Mouse (Mus musculus): ENCODE results near the gene Dhrs7b. TPM values are rescaled to one million over a fixed set of nuclear protein-coding genes. Genes with fewer than 3 reads are reported as not detected.
A peak's percentile ranks its signal among the peaks of the same experiment; 100 is the strongest.
"Not testable (repeated sequence)": the region's sequence is repeated elsewhere in the genome, so short reads cannot be mapped to it uniquely, and the experiment has no call there.

The Dhrs7b gene
- polyA plus RNA-seq, 1 experiment from 2014 or later: 42.7 TPM

DNA sequence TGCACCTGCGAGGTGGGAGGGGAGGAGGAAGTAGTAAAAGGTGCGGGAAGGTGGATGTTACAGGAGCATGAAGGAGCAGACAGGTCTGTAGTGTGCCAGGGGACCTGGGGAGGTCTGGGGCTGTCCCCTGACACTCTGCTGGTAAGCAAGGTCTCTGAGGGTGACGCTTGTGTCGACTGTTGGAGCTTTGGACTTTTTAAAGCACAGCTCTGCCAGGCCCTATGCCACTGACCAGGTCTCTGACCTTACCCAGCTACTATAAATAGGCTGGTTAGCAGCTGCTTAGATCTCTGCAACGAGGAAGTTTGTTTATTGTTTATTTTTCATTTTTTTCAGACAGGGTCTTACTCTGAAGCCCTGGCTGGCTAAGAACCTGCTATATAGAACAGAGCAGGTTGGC lies 15.0 kb downstream of the Dhrs7b start:
- Histone ChIP-seq H3K27ac (no peak overlapping the region), H3K4me2 (no peak overlapping the region), H3K4me1 (no peaks in the 10 kb centered on the region), H3K36me3 (peaks cover 3% of the 10 kb centered on the region; the same call in 1 of the 2 replicates), H3K9ac (no peak overlapping the region), H3K9me3 (no peaks in the 10 kb centered on the region), H3K4me3 (replicated peaks) (no peak overlapping the region), H3K27me3 (replicated peaks) (no peaks in the 10 kb centered on the region)
- no peak for ATAC-seq (ENCODE audit: insufficient read depth, low FRiP score, low read depth)
- WGBS: 90% methylated on average over 5 of the region's 5 CpGs

DNA sequence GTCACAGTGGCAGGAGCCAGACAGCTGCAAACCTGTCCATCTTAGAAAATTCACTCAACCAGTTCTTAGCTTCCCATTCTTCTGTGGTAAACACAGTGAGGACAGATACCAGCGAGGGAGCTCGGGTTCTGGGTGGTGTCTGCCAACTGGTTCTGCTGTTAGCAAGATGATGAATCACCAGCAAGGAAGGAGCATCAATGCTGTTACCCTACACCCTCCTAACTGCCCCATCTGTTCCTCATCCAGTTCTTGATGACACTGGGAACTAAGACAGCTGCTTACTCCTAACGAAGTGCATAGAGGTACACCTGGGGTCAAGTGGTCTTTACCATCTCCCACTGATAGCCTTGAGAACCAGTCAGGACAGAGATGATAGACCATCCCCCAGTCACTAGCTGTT lies 26.2 kb downstream of the Dhrs7b start:
- Histone ChIP-seq H3K27ac (no peak overlapping the region), H3K9me3 (no peaks in the 10 kb centered on the region), H3K36me3 (peaks cover 23% of the 10 kb centered on the region), H3K9ac (no peak overlapping the region), H3K4me3 (replicated peaks) (no peak overlapping the region), H3K27me3 (replicated peaks) (no peaks in the 10 kb centered on the region), H3K4me2 (no peak overlapping the region), H3K4me1 (no peaks in the 10 kb centered on the region)
- WGBS: 55% methylated on average over 3 of the region's 3 CpGs
- ATAC-seq (ENCODE audit: insufficient read depth, low FRiP score, low read depth): no peak

DNA sequence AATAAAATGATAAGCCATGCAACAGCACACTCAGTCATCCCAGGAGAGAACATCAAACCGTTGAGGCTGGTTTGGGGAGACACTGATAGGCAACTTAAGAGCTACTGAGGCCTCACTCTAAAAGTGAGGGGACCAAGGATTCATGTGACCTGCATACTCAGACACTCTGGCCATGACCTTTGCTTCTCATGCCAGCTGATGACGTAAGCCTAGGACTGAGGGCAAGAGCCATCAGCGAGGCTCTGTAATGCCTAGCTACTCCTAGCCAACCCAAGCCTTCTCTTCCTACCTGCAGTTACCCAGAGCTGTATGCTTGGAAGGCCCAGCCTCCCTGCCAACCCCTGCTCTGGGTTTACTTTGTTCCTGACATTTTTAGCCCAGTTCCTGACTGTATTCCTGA lies 31.6 kb downstream of the Dhrs7b start:
- Histone ChIP-seq H3K9ac (no peak overlapping the region), H3K4me3 (replicated peaks) (no peak overlapping the region), H3K27me3 (replicated peaks) (no peaks in the 10 kb centered on the region), H3K27ac (no peak overlapping the region), H3K36me3 (peaks cover 25% of the 10 kb centered on the region), H3K4me2 (no peak overlapping the region), H3K4me1 (no peaks in the 10 kb centered on the region), H3K9me3 (no peaks in the 10 kb centered on the region)
- WGBS: 84% methylated on average over 3 of the region's 3 CpGs
- no peak for ATAC-seq (ENCODE audit: insufficient read depth, low FRiP score, low read depth)

DNA sequence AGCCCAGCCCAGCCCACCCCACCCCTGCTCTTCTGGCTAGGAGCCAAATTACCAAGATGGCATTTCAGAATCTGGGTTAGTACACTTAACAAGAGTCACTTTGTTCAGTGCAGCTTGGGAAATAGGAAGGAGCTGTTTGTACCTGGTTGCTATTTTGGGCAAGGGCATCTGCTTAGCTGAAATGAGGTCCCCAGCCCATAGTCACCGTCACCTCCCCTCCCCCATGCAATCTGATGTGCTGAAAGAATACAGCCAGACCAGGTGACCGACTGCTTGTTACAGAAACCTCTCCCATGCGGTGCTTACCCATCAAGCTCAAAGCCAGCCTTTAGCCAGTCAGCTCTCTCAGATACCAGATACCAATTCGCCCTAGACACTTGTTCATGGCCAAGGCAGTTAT lies 32.8 kb downstream of the Dhrs7b start:
- Histone ChIP-seq H3K36me3 (peaks cover 25% of the 10 kb centered on the region), H3K27me3 (replicated peaks) (no peaks in the 10 kb centered on the region)

DNA sequence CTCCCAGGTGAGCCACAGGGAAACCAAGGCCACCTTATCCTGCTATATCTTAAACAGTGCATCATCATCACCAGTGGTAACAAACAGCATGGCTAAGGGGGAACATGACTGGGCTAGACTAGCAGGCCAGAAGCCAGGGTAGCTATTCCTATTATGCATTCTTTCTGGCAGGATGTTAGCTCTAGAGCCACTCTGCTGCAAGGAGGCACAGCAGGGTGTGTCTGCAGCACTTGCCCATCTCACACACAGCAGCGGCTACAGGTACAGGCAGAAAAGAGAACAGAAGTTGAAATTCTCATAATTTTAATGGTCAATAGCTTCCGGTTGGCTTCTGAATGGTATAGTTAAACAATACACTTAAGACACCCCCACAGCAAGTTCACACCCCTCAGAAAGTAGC lies 33.7 kb downstream of the Dhrs7b start:
- peaks cover 30% of the 10 kb centered on the region for H3K36me3 ChIP-seq
- no peaks in the 10 kb centered on the region for H3K4me1 ChIP-seq
- H3K9ac ChIP-seq: no peak overlapping the region
- no peak overlapping the region for H3K4me3 ChIP-seq (replicated peaks)
- no peaks in the 10 kb centered on the region for H3K9me3 ChIP-seq
- H3K4me2 ChIP-seq: no peak overlapping the region
- no peak for ATAC-seq (ENCODE audit: insufficient read depth, low FRiP score, low read depth)
- no peak overlapping the region for H3K27ac ChIP-seq
- no peaks in the 10 kb centered on the region for H3K27me3 ChIP-seq (replicated peaks)
- 91% methylated on average over 2 of the region's 2 CpGs for WGBS

More for the DNA sequence above, 32.8 kb downstream of the Dhrs7b start:
- Histone ChIP-seq H3K27ac (no peak overlapping the region), H3K9ac (no peak overlapping the region), H3K9me3 (no peaks in the 10 kb centered on the region), H3K4me3 (replicated peaks) (no peak overlapping the region), H3K4me2 (no peak overlapping the region), H3K4me1 (no peaks in the 10 kb centered on the region)
- ATAC-seq (ENCODE audit: insufficient read depth, low FRiP score, low read depth): no peak
- 77% methylated on average over 4 of the region's 4 CpGs for WGBS

DNA sequence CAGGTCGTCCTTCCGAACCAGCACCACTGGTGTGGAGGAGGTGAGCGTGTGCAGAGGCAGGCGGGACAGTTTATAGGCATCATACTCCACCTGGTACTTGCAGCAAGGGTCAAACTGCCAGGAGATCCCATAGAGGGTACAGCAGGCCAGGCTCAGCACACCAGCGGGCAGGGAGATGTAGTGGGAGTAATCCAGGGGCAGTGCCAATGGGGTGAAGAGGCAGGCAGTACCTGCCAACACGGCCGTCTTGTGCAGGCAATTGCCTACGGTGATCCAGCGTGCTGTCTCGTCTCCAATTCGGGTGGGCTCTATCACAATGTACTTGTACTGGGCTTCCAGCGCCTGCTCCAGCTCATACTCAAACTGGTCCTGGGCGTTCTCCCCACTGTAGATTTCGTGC lies 34.5 kb downstream of the Dhrs7b start:
- WGBS: 89% methylated on average over 14 of the region's 14 CpGs
- no peaks in the 10 kb centered on the region for H3K27me3 ChIP-seq (replicated peaks)
- H3K36me3 ChIP-seq: peaks cover 28% of the 10 kb centered on the region

DNA sequence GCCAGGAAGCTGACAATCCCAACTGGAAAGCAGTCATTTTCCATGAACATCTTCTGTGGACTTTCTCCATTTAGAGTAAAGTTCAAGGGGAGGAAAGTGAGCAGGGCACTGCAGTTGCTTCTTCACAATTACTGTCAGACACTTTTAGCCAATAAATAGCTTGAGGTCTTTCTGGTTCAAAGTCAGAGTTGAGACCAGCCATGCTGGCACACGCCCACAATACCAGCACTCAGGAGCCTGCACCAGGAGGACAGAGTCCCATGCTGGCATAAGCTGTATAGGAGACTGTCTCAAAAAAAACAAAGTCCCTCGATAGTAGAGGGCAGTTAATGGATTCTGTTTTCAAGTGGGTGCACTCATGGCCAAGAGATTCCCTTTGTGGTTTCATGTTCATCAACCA lies 35.6 kb downstream of the Dhrs7b start:
- ATAC-seq (ENCODE audit: insufficient read depth, low FRiP score, low read depth): no peak
- WGBS: 68% methylated on average over 2 of the region's 2 CpGs
- H3K27ac ChIP-seq: no peak overlapping the region
- no peak overlapping the region for H3K4me2 ChIP-seq
- no peak overlapping the region for H3K9ac ChIP-seq
- H3K4me3 ChIP-seq (replicated peaks): no peak overlapping the region
- H3K4me1 ChIP-seq: no peaks in the 10 kb centered on the region
- no peaks in the 10 kb centered on the region for H3K9me3 ChIP-seq
- no peaks in the 10 kb centered on the region for H3K27me3 ChIP-seq (replicated peaks)
- H3K36me3 ChIP-seq: peaks cover 26% of the 10 kb centered on the region

More for the DNA sequence above, 34.5 kb downstream of the Dhrs7b start:
- no peaks in the 10 kb centered on the region for H3K4me1 ChIP-seq
- no peak overlapping the region for H3K9ac ChIP-seq
- no peak overlapping the region for H3K4me3 ChIP-seq (replicated peaks)
- H3K9me3 ChIP-seq: no peaks in the 10 kb centered on the region
- no peak overlapping the region for H3K4me2 ChIP-seq
- ATAC-seq (ENCODE audit: insufficient read depth, low FRiP score, low read depth): no peak
- no peak overlapping the region for H3K27ac ChIP-seq

DNA sequence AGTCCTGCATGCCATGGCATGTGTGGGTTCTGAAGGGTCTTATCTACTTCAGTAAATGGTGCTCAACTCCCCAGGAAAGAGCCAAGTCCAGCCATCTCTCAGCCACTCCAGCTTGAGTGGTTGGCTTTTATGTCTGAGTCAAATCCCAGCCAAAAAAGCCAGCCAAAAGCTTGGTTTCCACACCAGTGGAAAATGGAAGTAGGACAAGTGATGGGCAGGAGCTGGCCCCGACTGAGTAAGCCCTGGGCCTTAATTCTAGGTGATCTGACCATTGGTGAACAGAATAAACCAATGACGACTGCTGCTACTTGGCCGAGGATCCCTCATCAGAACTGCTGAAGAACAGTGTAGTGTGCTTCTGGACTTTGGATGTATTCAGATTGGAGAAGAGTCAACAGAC lies 37.0 kb downstream of the Dhrs7b start:
- Histone ChIP-seq H3K4me1 (peaks cover 7% of the 10 kb centered on the region; the same call in 1 of the 2 replicates), H3K4me2 (no peak overlapping the region), H3K9ac (no peak overlapping the region), H3K27me3 (replicated peaks) (no peaks in the 10 kb centered on the region), H3K27ac (no peak overlapping the region), H3K4me3 (replicated peaks) (no peak overlapping the region), H3K9me3 (no peaks in the 10 kb centered on the region), H3K36me3 (peaks cover 14% of the 10 kb centered on the region)
- WGBS: 86% methylated on average over 3 of the region's 3 CpGs
- no peak for ATAC-seq (ENCODE audit: insufficient read depth, low FRiP score, low read depth)

DNA sequence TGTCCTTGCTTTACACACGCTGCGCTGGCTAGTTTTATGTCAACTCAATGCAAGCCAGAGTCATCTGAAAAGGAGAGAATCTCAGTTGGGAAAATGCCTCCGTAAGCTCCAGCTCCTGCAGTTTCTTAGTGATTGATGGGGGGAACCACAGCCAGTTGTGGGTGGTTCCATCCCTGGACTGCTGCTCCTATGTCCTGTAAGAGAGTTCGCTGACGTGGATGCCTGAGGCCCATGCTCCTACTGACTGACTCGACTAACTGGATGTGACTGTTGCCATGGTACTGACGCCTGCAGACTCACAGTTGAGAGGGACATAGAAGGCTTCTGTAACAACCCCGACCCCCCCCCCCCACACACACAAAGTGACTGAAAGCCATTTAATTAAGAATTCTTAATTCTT lies 37.5 kb downstream of the Dhrs7b start:
- no peak overlapping the region for H3K4me3 ChIP-seq (replicated peaks)
- no peak overlapping the region for H3K27ac ChIP-seq
- no peak for ATAC-seq (ENCODE audit: insufficient read depth, low FRiP score, low read depth)
- no peak overlapping the region for H3K4me2 ChIP-seq
- H3K9ac ChIP-seq: no peak overlapping the region
- no peaks in the 10 kb centered on the region for H3K27me3 ChIP-seq (replicated peaks)
- H3K4me1 ChIP-seq: peaks cover 11% of the 10 kb centered on the region; the same call in 1 of the 2 replicates
- WGBS: 60% methylated on average over 8 of the region's 8 CpGs
- no peaks in the 10 kb centered on the region for H3K9me3 ChIP-seq
- H3K36me3 ChIP-seq: peaks cover 14% of the 10 kb centered on the region

DNA sequence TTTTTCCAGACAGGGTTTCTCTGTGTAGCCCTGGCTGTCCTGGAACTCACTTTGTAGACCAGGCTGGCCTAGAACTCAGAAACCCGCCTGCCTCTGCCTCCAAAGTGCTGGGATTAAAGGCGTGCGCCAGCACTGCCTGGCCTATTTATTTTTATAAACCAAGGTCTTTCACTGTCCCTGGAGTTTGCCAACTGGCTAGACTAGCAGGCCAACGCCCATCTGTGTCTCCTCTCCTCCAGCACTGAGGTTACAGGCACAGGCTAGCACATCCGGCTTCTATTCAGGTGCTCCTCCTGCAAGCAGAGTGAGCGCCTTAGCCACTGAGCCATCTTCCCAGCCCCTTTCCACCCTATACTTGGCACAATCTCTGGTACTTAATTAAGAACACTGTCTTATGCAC lies 39.0 kb downstream of the Dhrs7b start:
- 92% methylated on average over 6 of the region's 6 CpGs for WGBS
- H3K9me3 ChIP-seq; ATAC-seq (ENCODE audit: insufficient read depth, low FRiP score, low read depth); H3K27ac ChIP-seq; H3K27me3 ChIP-seq (replicated peaks); H3K9ac ChIP-seq; H3K4me3 ChIP-seq (replicated peaks); H3K4me2 ChIP-seq; H3K36me3 ChIP-seq: not testable (repeated sequence)
- H3K4me1 ChIP-seq: peaks cover 20% of the 10 kb centered on the region

DNA sequence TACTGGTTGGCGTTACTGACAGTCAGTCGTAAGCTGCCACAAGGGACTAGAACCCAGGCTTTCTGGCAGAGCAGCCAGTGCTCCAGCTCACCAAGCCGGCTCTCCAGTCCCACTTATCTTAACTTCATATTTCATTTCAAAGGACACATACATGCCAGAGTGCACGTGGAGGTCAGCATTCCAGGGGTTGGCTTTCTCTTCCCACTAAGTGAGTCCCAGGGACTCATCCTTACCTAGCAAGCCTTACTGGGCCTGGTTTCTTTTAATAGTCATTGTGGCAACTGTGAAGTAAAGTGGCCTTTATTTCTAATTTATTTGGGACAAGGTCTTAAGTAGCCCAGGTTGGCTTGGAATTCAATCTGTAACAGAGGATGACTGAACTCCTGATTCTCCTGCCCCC lies 41.0 kb downstream of the Dhrs7b start:
- 37% methylated on average over 4 of the region's 4 CpGs for WGBS
- H3K4me1 ChIP-seq: peaks cover 35% of the 10 kb centered on the region
- no peak overlapping the region for H3K9ac ChIP-seq
- no peaks in the 10 kb centered on the region for H3K27me3 ChIP-seq (replicated peaks)
- peaks cover 5% of the 10 kb centered on the region; the same call in 1 of the 2 replicates for H3K36me3 ChIP-seq
- ATAC-seq (ENCODE audit: insufficient read depth, low FRiP score, low read depth): no peak
- H3K4me3 ChIP-seq (replicated peaks): no peak overlapping the region
- H3K27ac ChIP-seq: no peak overlapping the region
- H3K4me2 ChIP-seq: no peak overlapping the region
- H3K9me3 ChIP-seq: no peaks in the 10 kb centered on the region

DNA sequence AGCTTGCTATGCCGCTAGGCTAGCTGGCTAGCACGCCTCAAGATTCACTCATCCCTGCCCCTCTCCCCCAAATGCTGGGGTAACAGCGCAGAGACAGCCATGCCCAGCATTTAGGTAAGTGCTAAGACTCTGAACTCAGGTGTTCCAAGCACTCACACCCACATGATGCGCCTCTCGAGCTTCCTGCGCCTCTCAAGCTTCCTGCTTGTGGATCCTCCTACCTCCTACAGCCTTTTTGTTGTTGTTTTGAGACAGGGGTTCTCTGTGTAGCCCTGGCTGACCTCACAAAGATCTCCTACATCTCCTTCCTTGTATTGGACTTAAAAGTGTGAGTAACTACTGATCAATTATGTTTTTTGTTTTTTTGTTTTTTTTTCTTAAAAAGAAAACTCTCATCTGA lies 42.7 kb downstream of the Dhrs7b start:
- H3K4me1 ChIP-seq: peaks cover 48% of the 10 kb centered on the region
- H3K4me2 ChIP-seq: no peak overlapping the region

DNA sequence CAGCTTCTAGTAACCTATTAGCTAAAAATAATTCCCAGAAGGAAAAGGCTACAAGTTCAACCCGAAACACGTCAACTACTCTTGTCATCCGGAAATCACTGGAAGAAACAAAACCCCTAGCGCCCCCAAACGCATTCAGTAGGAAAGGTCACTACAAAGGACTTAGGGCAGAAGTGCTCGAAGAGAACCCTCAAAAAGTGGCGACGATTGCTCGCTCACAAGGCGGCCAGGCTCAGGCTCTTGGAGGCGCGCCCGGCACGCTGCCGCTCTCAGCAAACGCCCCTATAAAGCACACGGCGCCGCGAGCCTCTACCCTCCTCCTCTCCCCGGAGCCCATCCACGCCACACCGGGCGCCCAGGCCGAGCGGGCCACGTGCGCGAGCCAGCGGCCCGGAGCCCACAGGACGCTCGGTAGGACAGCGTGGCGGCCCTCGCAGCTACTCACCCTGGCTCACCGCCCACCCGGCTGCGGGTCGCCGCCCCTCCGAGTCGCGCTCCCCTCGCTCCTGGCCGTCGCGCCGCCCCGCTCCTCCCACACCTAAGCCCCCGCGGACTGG lies 47.7 kb downstream of the Dhrs7b start:
- Histone ChIP-seq H3K36me3 (no peaks in the 10 kb centered on the region), H3K27me3 (replicated peaks) (no peaks in the 10 kb centered on the region), H3K9me3 (no peaks in the 10 kb centered on the region), H3K4me3 (replicated peaks) (peak overlapping the region; percentile 100), H3K27ac (peak overlapping the region; percentile 97), H3K4me2 (peak overlapping the region; percentile 69), H3K4me1 (peaks cover 34% of the 10 kb centered on the region), H3K9ac (peak overlapping the region; percentile 85)
- under 1% methylated on average over 50 of the region's 52 CpGs for WGBS
- ATAC-seq (ENCODE audit: insufficient read depth, low FRiP score, low read depth): peak; percentile 57

More for the DNA sequence above, 42.7 kb downstream of the Dhrs7b start:
- WGBS: 67% methylated on average over 6 of the region's 6 CpGs
- ATAC-seq (ENCODE audit: insufficient read depth, low FRiP score, low read depth): no peak
- H3K9ac ChIP-seq: no peak overlapping the region
- no peaks in the 10 kb centered on the region for H3K9me3 ChIP-seq
- no peaks in the 10 kb centered on the region for H3K27me3 ChIP-seq (replicated peaks)
- H3K27ac ChIP-seq: peak overlapping the region; percentile 45; the same call in 1 of the 2 replicates
- no peak overlapping the region for H3K4me3 ChIP-seq (replicated peaks)
- H3K36me3 ChIP-seq: peaks cover 5% of the 10 kb centered on the region; the same call in 1 of the 2 replicates

Measured in stomach, embryonic 15.5 days (tissue).